Mouse (Mus musculus) cortical plate, adult 2 months (tissue): ENCODE measurements around the gene Phf2. TPM values are rescaled to one million over a fixed set of nuclear protein-coding genes. Genes with fewer than 3 reads are reported as not detected.

Experiments
- H3K27ac ChIP-seq: fragments of 200-500 bp; 2 replicates; pipeline ENCODE4 v1.5.1; 2012; ENCODE audit warnings: low read length, control low read depth, inconsistent platforms; ENCODE audit not compliant: insufficient read depth
- H3K4me1 ChIP-seq: fragments of 200-500 bp; 2 replicates; pipeline ENCODE4 v1.6.1; 2011; ENCODE audit warnings: low read length; ENCODE audit not compliant: control insufficient read depth, insufficient read depth
- H3K4me3 ChIP-seq: fragments of 200-500 bp; 2 replicates; pipeline ENCODE4 v1.5.1; 2011; ENCODE audit warnings: mild to moderate bottlenecking, low read length, control low read depth; ENCODE audit not compliant: insufficient read depth
- CTCF ChIP-seq: fragments of 200-500 bp; IDR thresholded peaks from 2 replicates; pipeline ENCODE4 v1.5.1; 2011; ENCODE audit warnings: mild to moderate bottlenecking, control low read depth, low read length; ENCODE audit not compliant: insufficient read depth; ENCODE audit errors: extremely low read depth
- POLR2A ChIP-seq: fragments of 200-500 bp; IDR thresholded peaks from 2 replicates; pipeline ENCODE4 v1.6.1; 2011; ENCODE audit warnings: mild to moderate bottlenecking, low read length, control low read depth; ENCODE audit not compliant: insufficient read depth; ENCODE audit errors: extremely low read depth
- polyA plus RNA-seq: library from polyadenylated mRNA; depleted of rRNA; stranded (reverse); fragments of >200 nt; gene quantifications from 2 replicates; pipeline ENCODE4 v1.2.3, GENCODE M21; 2012

The Phf2 gene
- polyA plus RNA-seq, 1 experiment = 17.5 TPM

- H3K27ac ChIP-seq = peak overlapping the region; percentile 78
- TF ChIP-seq CTCF (no peak), POLR2A (peak; percentile 99)
- peak overlapping the region; percentile 42 for H3K4me3 ChIP-seq
- H3K4me1 ChIP-seq = peaks cover 3% of the 10 kb centered on the region
Observed at GRCm38 (mm10) chr13:48878534-48878933, 7.6 kb upstream of the Phf2 start.

DNA sequence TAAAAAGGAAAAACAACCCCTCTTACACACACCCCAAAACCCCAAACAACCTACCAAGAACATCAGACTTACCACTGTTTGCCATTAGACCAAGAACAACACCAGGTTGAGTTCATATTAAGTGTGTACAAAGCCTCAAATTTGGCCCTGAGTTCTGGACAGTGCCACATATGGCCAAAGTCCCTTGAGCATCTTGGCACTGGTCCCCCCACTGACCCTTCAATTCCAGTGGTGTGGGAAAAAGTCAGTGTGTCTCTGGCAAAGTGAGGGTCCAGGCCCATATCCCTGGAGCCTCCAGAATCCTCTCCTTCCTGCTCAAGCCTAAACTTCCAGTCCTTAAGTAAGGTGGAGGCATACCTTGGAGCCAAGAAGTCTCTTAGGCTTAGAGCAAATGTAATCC is 6.9 kb upstream of the Phf2 start:
- peak overlapping the region; percentile 42; the same call in 1 of the 2 replicates for H3K4me3 ChIP-seq
- peaks cover 3% of the 10 kb centered on the region for H3K4me1 ChIP-seq
- TF ChIP-seq CTCF (no peak), POLR2A (no peak)
- H3K27ac ChIP-seq = no peak overlapping the region; the same call in 1 of the 2 replicates

GRCm38 (mm10) chr13:48872726-48873125 is 1.8 kb upstream of the Phf2 start:
- Histone ChIP-seq H3K4me3 (no peak overlapping the region), H3K27ac (no peak overlapping the region), H3K4me1 (peaks cover 7% of the 10 kb centered on the region; the same call in 1 of the 2 replicates)
- no peak for TF ChIP-seq POLR2A
- no peak for TF ChIP-seq CTCF

GRCm38 (mm10) chr13:48871887-48872606 is 1.1 kb upstream of the Phf2 start:
- Histone ChIP-seq H3K4me3 (peak overlapping the region; percentile 76; the same call in 1 of the 2 replicates), H3K4me1 (peaks cover 7% of the 10 kb centered on the region; the same call in 1 of the 2 replicates), H3K27ac (no peak overlapping the region)
- no peak for TF ChIP-seq CTCF
- TF ChIP-seq POLR2A = no peak

DNA sequence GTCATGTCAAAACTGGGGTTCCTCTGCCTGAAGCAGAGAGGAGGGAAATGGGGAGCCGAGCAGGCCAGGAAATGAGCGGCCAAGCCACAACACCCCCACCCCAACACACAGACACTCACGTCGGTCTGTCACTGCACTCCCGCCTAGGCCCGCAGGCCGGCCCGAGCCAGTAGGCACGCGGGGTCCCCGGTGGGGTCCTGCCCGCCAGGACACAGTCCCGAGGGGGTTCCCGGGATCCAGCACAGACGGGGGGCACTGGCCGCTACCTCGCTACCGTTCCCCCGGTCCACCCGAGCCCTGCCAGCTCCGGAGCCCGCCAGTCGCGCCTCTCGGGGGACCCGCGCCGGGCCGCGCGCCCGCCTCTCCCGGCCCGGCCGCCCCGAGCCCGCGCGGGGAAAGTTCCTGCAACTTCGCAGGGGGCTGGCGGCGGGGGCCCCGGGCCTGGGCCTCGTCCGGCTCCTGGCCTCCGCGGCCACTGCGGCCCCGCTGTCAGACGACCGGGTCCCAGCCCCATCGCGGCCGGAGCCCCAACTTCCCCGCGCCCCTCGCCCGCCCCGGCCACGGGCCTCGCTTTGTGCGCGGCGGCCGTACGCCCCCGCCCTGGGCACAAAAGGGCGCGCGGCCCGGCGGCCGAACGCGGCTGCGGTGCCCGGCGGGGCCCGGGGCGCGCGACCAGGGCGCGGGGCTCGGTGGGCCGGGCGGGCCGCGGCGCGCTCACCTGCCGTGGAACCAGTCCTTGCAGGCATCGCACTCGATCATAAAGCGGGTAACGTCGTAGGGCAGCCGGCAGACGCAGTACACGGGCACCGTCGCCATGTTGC is 759 bp downstream of the Phf2 start:
- H3K4me1 ChIP-seq = peaks cover 8% of the 10 kb centered on the region; the same call in 1 of the 2 replicates
- no peak for TF ChIP-seq CTCF
- TF ChIP-seq POLR2A = no peak
- H3K4me3 ChIP-seq = peak overlapping the region; percentile 76
- no peak overlapping the region for H3K27ac ChIP-seq

GRCm38 (mm10) chr13:48869600-48869949 is 1.3 kb downstream of the Phf2 start:
- TF ChIP-seq POLR2A (no peak), CTCF (no peak)

GRCm38 (mm10) chr13:48869088-48869487 is 1.8 kb downstream of the Phf2 start:
- H3K4me1 ChIP-seq = peaks cover 8% of the 10 kb centered on the region; the same call in 1 of the 2 replicates
- TF ChIP-seq POLR2A = no peak
- no peak for TF ChIP-seq CTCF
- peak overlapping the region; percentile 76 for H3K4me3 ChIP-seq
- H3K27ac ChIP-seq = no peak overlapping the region

More at GRCm38 (mm10) chr13:48869600-48869949, 1.3 kb downstream of the Phf2 start:
- no peak overlapping the region for H3K27ac ChIP-seq
- H3K4me3 ChIP-seq = peak overlapping the region; percentile 76
- peaks cover 8% of the 10 kb centered on the region; the same call in 1 of the 2 replicates for H3K4me1 ChIP-seq

GRCm38 (mm10) chr13:48864673-48865356 is 6.1 kb downstream of the Phf2 start:
- Histone ChIP-seq H3K27ac (no peak overlapping the region), H3K4me3 (no peak overlapping the region), H3K4me1 (peaks cover 6% of the 10 kb centered on the region; the same call in 1 of the 2 replicates)
- no peak for TF ChIP-seq POLR2A
- no peak for TF ChIP-seq CTCF

GRCm38 (mm10) chr13:48863556-48863955 is 7.4 kb downstream of the Phf2 start:
- H3K27ac ChIP-seq = no peak overlapping the region
- TF ChIP-seq CTCF = no peak
- no peak for TF ChIP-seq POLR2A
- peaks cover 5% of the 10 kb centered on the region; the same call in 1 of the 2 replicates for H3K4me1 ChIP-seq
- H3K4me3 ChIP-seq = no peak overlapping the region

DNA sequence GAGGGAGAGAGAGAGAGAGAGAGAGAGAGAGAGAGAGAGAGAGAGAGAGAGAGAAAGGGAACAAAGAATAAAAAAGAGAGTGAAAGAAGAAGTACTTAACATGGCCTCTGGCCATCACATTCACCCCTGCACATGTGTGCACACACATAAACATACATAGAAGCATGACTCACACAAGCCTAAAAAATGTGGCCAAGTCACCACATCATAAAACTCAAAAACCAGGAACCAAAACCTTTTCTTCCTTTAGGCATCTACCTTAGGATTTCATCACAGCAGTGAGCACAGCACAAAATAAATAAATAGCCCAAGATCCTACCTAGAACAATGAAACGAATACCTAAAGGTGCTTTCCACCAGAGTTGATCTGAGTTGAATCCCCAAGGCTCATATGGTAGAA is 9.0 kb downstream of the Phf2 start:
- H3K4me1 ChIP-seq = peaks cover 5% of the 10 kb centered on the region; the same call in 1 of the 2 replicates
- H3K27ac ChIP-seq = no peak overlapping the region
- no peak overlapping the region for H3K4me3 ChIP-seq
- TF ChIP-seq CTCF = no peak
- TF ChIP-seq POLR2A = no peak
